Mouse (Mus musculus): ENCODE measurements around the gene Cd101.

DNA sequence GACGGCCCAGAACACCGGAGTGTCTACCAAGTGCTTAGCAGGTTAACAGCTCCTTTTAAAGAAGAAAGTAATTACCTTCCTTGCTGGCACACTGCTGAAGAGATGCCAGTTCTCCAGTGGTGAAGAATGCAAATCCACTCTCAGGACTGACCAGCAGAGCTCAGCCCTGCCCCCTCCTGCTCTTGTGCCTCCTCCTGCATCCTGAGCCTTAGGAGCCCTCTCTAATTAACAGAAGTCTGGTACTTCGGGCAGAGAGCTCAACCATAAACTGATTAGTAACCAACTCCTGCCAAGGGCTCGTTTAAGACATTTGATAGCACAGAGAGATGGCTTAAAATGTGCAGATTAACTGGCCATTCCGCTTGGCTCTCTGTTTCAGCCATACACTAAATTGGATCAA, 39.3 kb upstream of the Cd101 start:
- TF ChIP-seq POLR2A (IDR thresholded peaks at IDR 0.05; ENCODE audit: low read depth, low read length) (no peak), CTCF (IDR thresholded peaks at IDR 0.05; ENCODE audit: extremely low read depth, insufficient read depth, insufficient read length, insufficient replicate concordance) (no peak)

All from spleen, adult 2 months (tissue).